Mouse (Mus musculus): Measurements from ENCODE around the gene Hpd. TPM values are rescaled to one million over a fixed set of nuclear protein-coding genes. Genes with fewer than 3 reads are reported as not detected.

The Hpd gene
- polyA plus RNA-seq, 1 experiment: 0.34 TPM

DNA sequence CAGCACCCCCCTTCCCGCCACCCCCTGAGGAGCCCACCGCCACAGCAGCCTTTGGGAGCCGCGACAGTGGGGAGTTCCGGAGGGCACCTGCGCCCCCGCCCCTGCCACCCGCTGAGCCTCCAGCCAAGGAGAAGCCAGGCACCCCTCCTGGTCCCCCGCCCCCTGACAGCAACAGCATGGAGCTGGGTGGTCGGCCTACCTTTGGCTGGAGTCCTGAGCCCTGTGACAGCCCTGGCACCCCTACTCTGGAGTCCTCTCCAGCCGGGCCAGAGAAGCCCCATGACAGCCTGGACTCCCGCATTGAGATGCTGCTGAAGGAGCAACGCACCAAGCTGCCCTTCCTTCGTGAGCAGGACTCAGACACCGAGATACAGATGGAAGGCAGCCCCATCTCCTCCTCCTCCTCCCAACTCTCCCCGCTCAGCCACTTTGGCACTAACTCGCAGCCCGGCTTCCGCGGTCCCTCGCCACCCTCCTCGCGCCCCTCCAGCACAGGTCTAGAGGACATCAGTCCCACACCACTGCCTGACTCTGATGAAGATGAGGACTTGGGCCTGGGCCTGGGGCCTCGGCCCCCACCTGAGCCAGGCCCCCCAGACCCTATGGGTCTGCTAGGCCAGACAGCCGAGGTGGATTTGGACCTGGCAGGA, 34.3 kb downstream of the Hpd start:
- DNase-seq (ENCODE audit: low read depth): no peak

DNA sequence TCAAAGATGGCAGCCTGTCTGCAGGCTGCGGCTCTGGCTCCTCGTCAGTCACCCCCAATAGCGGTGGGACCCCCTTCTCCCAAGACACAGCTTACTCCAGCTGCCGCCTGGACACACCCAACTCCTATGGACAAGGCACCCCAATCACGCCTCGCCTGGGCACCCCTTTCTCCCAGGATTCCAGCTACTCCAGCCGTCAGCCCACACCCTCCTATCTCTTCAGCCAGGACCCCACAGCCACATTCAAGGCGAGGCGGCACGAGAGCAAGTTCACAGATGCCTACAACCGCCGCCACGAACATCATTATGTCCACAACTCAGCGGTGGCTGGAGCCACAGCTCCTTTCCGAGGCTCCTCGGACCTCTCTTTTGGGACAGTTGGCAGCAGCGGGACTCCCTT, 35.0 kb downstream of the Hpd start:
- DNase-seq (ENCODE audit: low read depth): no peak

DNA sequence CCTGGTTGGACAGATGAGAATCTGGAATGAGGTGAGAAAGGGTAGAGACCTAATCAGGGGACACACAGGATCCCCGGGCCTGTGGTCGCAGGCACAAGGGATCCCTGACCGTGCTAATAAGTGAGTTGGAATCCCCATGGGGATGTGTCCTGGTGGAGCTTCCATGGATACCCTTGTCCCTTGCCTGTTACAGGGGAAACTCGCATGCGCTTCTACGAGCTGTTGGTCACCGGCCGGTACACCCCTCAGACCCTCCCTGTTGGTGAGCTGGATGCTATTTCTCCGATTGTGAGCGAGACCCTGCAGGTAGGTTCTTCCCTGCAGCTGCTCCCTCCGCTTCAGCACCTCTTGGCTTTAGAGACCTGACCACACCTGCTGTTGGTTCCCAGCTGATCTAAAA, 36.2 kb downstream of the Hpd start:
- DNase-seq (ENCODE audit: low read depth): no peak

DNA sequence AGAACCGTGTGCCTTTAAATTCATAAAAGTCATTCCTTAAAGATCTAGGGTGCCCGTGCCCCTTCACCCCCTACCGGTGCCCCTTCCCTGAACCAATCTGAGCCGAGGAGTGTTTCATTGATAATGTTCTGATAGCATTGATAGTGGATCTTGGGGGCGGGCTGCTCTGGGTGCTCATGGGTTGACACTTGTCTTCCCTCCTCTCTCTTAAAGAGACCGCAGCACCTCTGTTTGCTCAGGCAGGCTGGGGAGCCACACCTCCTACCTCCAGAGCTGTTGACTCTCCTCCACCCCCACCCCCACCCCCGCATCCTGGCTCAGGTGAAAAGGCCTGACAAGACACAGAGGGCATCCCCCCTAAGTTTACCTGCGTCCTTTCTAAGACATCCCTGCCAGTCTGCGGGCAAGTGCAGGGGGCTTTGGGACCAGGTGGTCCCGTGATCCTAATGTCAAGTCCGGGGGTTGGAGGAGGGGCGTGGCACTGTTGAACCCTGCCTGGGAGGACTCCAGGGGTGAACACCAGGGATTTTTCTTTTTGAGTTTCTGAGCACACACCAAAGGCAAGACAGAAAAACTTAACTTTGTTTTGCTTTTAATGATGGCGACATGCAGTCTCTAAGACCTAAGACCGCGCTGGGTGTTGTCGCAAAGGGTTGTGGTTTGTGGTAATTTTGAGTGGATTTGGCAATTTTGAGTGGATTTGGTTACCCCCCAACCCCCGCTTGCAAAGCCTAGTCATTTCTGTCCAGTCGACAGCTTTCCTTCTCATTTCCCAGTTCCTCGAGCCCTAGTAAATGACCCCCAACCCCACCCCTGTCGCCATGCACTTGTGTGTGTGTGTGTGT, 37.6 kb downstream of the Hpd start:
- DNase-seq (ENCODE audit: low read depth): no peak

- DNase-seq (ENCODE audit: low read depth): no peak
These were observed 38.4 kb downstream of the Hpd start for GRCm38 (mm10) chr5:123143971-123144745.

GRCm38 (mm10) chr5:123143251-123143970, 39.1 kb downstream of the Hpd start:
- DNase-seq (ENCODE audit: low read depth): no peak

GRCm38 (mm10) chr5:123142161-123143157, 40.1 kb downstream of the Hpd start, which contains the start of gene Setd1b:
Gene Setd1b (plus strand): TSS chr5:123142193.
- DNase-seq (ENCODE audit: low read depth): no peak

DNA sequence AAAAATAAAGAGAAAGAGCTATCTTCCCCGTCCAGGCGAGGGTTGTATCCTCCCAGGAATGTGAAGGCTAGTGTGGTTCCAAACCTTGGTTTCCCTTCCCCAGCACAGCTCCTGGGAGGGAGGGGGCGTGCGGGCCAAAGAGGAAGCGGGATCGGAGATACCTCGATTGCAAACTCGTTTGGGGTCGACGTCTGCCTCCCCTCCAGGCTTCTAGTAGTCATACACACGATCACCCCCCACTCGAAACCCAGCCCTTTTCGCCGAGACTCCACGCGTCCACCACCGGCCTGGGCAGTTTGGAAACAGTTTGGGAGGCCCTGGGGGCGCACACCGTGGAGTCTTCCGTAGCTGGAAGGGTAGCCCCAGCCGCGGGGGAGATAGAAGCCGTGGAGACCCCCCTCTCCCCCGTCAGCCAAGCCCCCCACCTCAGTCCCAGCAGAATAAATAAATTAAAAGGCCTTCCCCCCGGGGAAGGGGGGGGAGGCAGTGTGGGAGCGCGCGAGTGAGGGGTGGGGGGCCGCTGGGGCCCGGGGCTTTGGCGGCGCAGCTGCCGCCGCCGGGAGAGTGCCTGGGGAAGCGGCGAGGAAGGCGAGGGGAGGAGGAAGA, 40.9 kb downstream of the Hpd start:
- DNase-seq (ENCODE audit: low read depth): no peak

- DNase-seq (ENCODE audit: low read depth): no peak
These were observed 41.6 kb downstream of the Hpd start for GRCm38 (mm10) chr5:123140694-123141554.

- DNase-seq (ENCODE audit: low read depth): no peak
These were observed 42.6 kb downstream of the Hpd start for GRCm38 (mm10) chr5:123139722-123140627.

DNA sequence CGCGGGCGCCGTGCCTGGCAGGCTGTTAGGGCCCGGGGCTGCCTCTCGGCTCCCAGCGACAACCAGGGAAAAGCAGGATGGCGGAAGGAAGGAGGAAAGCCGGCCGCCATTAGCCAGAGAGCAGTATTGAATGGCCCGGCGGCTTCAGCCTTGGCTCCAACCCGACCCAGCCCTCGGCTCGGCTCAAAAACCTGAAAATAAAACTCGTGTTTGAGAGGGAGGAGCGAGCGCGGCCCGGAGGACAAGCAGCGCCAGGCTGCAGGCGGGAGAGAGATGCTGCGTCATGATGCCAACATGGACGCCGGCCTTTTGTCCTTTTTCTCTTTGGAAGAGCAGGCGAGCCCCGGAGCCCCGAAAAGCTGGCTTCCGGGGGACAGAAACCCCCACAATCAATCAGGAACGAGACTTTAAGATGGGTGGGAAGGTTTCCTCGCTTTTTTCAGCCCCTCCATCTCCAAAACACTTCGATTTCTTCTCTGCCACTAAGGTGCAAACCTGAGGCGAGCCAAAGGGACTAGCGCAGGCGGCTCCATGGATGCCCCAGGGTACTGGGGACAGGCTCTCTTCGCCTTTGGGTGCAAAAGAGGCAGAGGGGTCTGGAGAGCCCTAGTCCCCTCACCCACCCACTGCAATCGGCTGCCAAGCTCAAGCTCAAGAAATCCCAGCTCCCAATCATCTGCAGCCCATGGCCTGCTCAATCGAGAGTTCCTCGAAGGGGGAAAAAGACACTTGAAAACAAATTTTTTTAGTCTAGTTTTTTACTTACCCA, 43.4 kb downstream of the Hpd start:
- no peak for DNase-seq (ENCODE audit: low read depth)

GRCm38 (mm10) chr5:123138230-123138911, 44.2 kb downstream of the Hpd start:
- DNase-seq (ENCODE audit: low read depth): no peak

GRCm38 (mm10) chr5:123137910-123138229, 44.7 kb downstream of the Hpd start:
- DNase-seq (ENCODE audit: low read depth): no peak

GRCm38 (mm10) chr5:123137044-123137909, 45.2 kb downstream of the Hpd start:
- DNase-seq (ENCODE audit: low read depth): peak; percentile 71

DNA sequence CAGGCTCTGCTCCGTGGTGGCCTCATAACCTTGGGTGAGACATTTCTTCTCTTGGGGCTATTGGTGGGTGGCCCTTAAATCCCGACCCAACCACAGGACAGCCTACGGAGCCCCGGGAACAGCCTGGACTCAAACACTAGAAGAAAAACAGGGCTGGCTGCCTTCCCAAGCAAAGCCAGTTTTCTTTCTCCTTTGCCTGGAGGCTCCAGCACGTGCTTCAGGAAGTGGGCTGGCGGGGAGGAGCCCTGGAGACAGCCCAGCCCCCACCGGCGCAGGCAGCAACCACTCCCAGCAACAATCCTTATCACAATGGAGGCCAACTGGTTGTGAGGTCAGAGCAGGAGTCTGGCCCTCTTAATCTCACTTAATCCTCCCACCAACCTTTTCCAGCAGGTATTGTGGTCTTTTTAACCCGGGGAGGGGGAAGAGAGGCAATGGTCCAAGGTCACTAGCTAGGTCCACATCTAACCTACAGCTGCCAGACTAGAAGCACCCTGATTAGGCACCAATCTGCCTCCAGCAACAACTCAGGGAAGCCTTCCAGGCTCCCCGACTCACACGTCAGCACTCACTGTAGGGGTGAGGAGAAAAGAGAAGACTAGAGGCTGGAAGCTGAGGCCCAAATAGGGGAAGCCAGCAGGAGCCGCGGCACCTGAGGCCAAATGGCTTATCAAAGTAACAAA, 46.0 kb downstream of the Hpd start:
- peak; percentile 83 for DNase-seq (ENCODE audit: low read depth)
